Mouse (Mus musculus) small intestine, adult 2 months (tissue): Measurements from ENCODE around the gene Srxn1. TPM values are rescaled to one million over a fixed set of nuclear protein-coding genes. Genes with fewer than 3 reads are reported as not detected.
A peak's percentile ranks its signal among the peaks of the same experiment; 100 is the strongest.

Source experiments
- H3K27ac ChIP-seq: fragments of 200-500 bp; 2 replicates; pipeline ENCODE4 v1.5.1; 2012; ENCODE audit warnings: low read depth, low read length, control low read depth, inconsistent platforms; ENCODE audit not compliant: insufficient read depth
- H3K27me3 ChIP-seq: fragments of 200-500 bp; 2 replicates; pipeline ENCODE4 v1.6.1; 2012; ENCODE audit warnings: mild to moderate bottlenecking, moderate library complexity, low read length, inconsistent platforms; ENCODE audit not compliant: control insufficient read depth, insufficient read depth
- H3K36me3 ChIP-seq: fragments of 200-500 bp; 2 replicates; pipeline ENCODE4 v1.6.1; 2012; ENCODE audit warnings: mild to moderate bottlenecking, low read length, control low read depth, inconsistent platforms; ENCODE audit not compliant: control insufficient read depth, insufficient read depth
- H3K4me1 ChIP-seq: fragments of 200-500 bp; 2 replicates; pipeline ENCODE4 v1.6.1; 2012; ENCODE audit warnings: low read length, inconsistent platforms, mixed read lengths; ENCODE audit not compliant: control insufficient read depth, insufficient read depth, insufficient read length
- H3K4me3 ChIP-seq: fragments of 200-500 bp; 2 replicates; pipeline ENCODE4 v1.5.1; 2012; ENCODE audit warnings: low read depth, mild to moderate bottlenecking, control low read depth, inconsistent platforms, low read length, moderate library complexity
- CTCF ChIP-seq: fragments of 200-500 bp; IDR thresholded peaks from 2 replicates; pipeline ENCODE4 v1.5.1; 2012; ENCODE audit warnings: low read depth, mild to moderate bottlenecking, control low read depth, inconsistent platforms, low read length, moderate library complexity, mixed read lengths; ENCODE audit not compliant: insufficient replicate concordance, insufficient read length; ENCODE audit errors: extremely low read depth
- POLR2A ChIP-seq: fragments of 200-500 bp; IDR thresholded peaks from 2 replicates; pipeline ENCODE4 v1.6.1; 2012; ENCODE audit warnings: low read depth, mild to moderate bottlenecking, control low read depth, inconsistent platforms, low read length, moderate library complexity
- WGBS: fragments of 180-500 bp; shearing (Covaris S2); methylation state at CpG from one replicate; pipeline ENCODE4 v1.1.7; 2018; 5-methylcytosine and 5-hydroxymethylcytosine counted together
- polyA plus RNA-seq: library from polyadenylated mRNA; depleted of rRNA; stranded (reverse); fragments of >200 nt; gene quantifications from 2 replicates; pipeline ENCODE4 v1.2.3, GENCODE M21; 2012

Srxn1 gene
- polyA plus RNA-seq, 1 experiment, result 579 TPM

GRCm38 (mm10) chr2:152122896-152123295, 17.6 kb downstream of the Srxn1 start:
- 37% methylated on average over 9 of the region's 9 CpGs for WGBS
- TF ChIP-seq POLR2A (no peak), CTCF (no peak)

GRCm38 (mm10) chr2:152128597-152128996, 23.3 kb downstream of the Srxn1 start:
- H3K4me1 ChIP-seq, result no peaks in the 10 kb centered on the region
- 44% methylated on average over 2 of the region's 2 CpGs for WGBS
- no peaks in the 10 kb centered on the region for H3K27me3 ChIP-seq
- TF ChIP-seq POLR2A, result no peak
- TF ChIP-seq CTCF, result peak; percentile 27; the same call in 1 of the 2 replicates
- no peaks in the 10 kb centered on the region for H3K36me3 ChIP-seq
- H3K27ac ChIP-seq, result no peak overlapping the region
- no peak overlapping the region for H3K4me3 ChIP-seq

More at GRCm38 (mm10) chr2:152122896-152123295, 17.6 kb downstream of the Srxn1 start:
- Histone ChIP-seq H3K27ac (no peak overlapping the region), H3K4me1 (no peaks in the 10 kb centered on the region), H3K27me3 (no peaks in the 10 kb centered on the region), H3K36me3 (no peaks in the 10 kb centered on the region), H3K4me3 (no peak overlapping the region)

- Histone ChIP-seq H3K4me3 (no peak overlapping the region), H3K36me3 (no peaks in the 10 kb centered on the region), H3K4me1 (no peaks in the 10 kb centered on the region), H3K27ac (no peak overlapping the region), H3K27me3 (no peaks in the 10 kb centered on the region)
- TF ChIP-seq POLR2A (no peak), CTCF (no peak)
- WGBS, result 63% methylated on average over 3 of the region's 3 CpGs
Measured at GRCm38 (mm10) chr2:152129778-152130177, 24.5 kb downstream of the Srxn1 start.

GRCm38 (mm10) chr2:152132016-152132415, 26.7 kb downstream of the Srxn1 start:
- H3K27ac ChIP-seq, result no peak overlapping the region
- H3K4me3 ChIP-seq, result no peak overlapping the region
- no peaks in the 10 kb centered on the region for H3K4me1 ChIP-seq
- TF ChIP-seq CTCF (no peak), POLR2A (no peak)
- 75% methylated on average over 9 of the region's 9 CpGs for WGBS
- no peaks in the 10 kb centered on the region for H3K27me3 ChIP-seq
- no peaks in the 10 kb centered on the region for H3K36me3 ChIP-seq

GRCm38 (mm10) chr2:152132691-152133090, 27.4 kb downstream of the Srxn1 start:
- Histone ChIP-seq H3K36me3 (no peaks in the 10 kb centered on the region), H3K4me3 (no peak overlapping the region), H3K27me3 (no peaks in the 10 kb centered on the region), H3K27ac (no peak overlapping the region), H3K4me1 (no peaks in the 10 kb centered on the region)
- WGBS, result 30% methylated on average over 8 of the region's 8 CpGs
- TF ChIP-seq POLR2A (no peak), CTCF (no peak)

- Histone ChIP-seq H3K36me3 (no peaks in the 10 kb centered on the region), H3K27ac (no peak overlapping the region), H3K4me1 (peaks cover 5% of the 10 kb centered on the region), H3K27me3 (peaks cover 24% of the 10 kb centered on the region), H3K4me3 (no peak overlapping the region)
- WGBS, result 69% methylated on average over 10 of the region's 10 CpGs
- TF ChIP-seq CTCF (no peak), POLR2A (no peak)
Measured at GRCm38 (mm10) chr2:152139191-152139987, 34.1 kb downstream of the Srxn1 start.

GRCm38 (mm10) chr2:152140941-152141340, 35.6 kb downstream of the Srxn1 start:
- WGBS, result 57% methylated on average over 11 of the region's 11 CpGs
- TF ChIP-seq CTCF (no peak), POLR2A (no peak)
- Histone ChIP-seq H3K4me3 (no peak overlapping the region), H3K27ac (no peak overlapping the region), H3K27me3 (peaks cover 30% of the 10 kb centered on the region), H3K36me3 (no peaks in the 10 kb centered on the region), H3K4me1 (peaks cover 5% of the 10 kb centered on the region)
